Mouse (Mus musculus): ENCODE data around the gene Olfr463. TPM values are rescaled to one million over a fixed set of nuclear protein-coding genes. Genes with fewer than 3 reads are reported as not detected.
"Not testable (repeated sequence)": the region's sequence is repeated elsewhere in the genome, so short reads cannot be mapped to it uniquely, and the experiment has no call there.

Gene Olfr463
- polyA plus RNA-seq, 1 experiment from 2014 or later = not detected

- no peak overlapping the region for H3K27ac ChIP-seq (ENCODE audit: low read depth, low read length)
- H3K4me2 ChIP-seq (ENCODE audit: low read length) = no peak overlapping the region
- no peaks in the 10 kb centered on the region for H3K27me3 ChIP-seq (replicated peaks; ENCODE audit: control insufficient read depth, insufficient read depth, low read length)
- no peak overlapping the region for H3K4me3 ChIP-seq (ENCODE audit: low read depth, low read length)
- no peaks in the 10 kb centered on the region for H3K4me1 ChIP-seq (ENCODE audit: control insufficient read depth, insufficient read depth, low read length)
- H3K9me3 ChIP-seq (replicated peaks; ENCODE audit: control insufficient read depth, low read length) = no peaks in the 10 kb centered on the region
- H3K9ac ChIP-seq (ENCODE audit: low read length) = no peak overlapping the region
- no peaks in the 10 kb centered on the region for H3K36me3 ChIP-seq (ENCODE audit: control insufficient read depth, insufficient read depth, low read length)
- 81% methylated on average over 5 of the region's 5 CpGs for WGBS
- DNase-seq (ENCODE audit: low spot score) (no peak), ATAC-seq (no peak)
Measured at GRCm38 (mm10) chr11:87884856-87885255, 12.3 kb downstream of the Olfr463 start.

- 37% methylated on average over 5 of the region's 5 CpGs for WGBS
- DNase-seq (ENCODE audit: low spot score) (peak; percentile 34), ATAC-seq (no peak)
- H3K4me3 ChIP-seq (ENCODE audit: low read depth, low read length) = no peak overlapping the region
- H3K4me2 ChIP-seq (ENCODE audit: low read length) = no peak overlapping the region
- no peak overlapping the region for H3K9ac ChIP-seq (ENCODE audit: low read length)
- H3K9me3 ChIP-seq (replicated peaks; ENCODE audit: control insufficient read depth, low read length) = no peaks in the 10 kb centered on the region
- H3K27ac ChIP-seq (ENCODE audit: low read depth, low read length) = no peak overlapping the region
- H3K27me3 ChIP-seq (replicated peaks; ENCODE audit: control insufficient read depth, insufficient read depth, low read length) = no peaks in the 10 kb centered on the region
- no peaks in the 10 kb centered on the region for H3K36me3 ChIP-seq (ENCODE audit: control insufficient read depth, insufficient read depth, low read length)
- H3K4me1 ChIP-seq (ENCODE audit: control insufficient read depth, insufficient read depth, low read length) = no peaks in the 10 kb centered on the region
Measured at GRCm38 (mm10) chr11:87883493-87883892, 13.7 kb downstream of the Olfr463 start.

GRCm38 (mm10) chr11:87881714-87882113, 15.5 kb downstream of the Olfr463 start:
- DNase-seq (ENCODE audit: low spot score) (no peak), ATAC-seq (no peak)
- Histone ChIP-seq H3K9ac (ENCODE audit: low read length) (no peak overlapping the region), H3K9me3 (replicated peaks; ENCODE audit: control insufficient read depth, low read length) (no peaks in the 10 kb centered on the region), H3K27ac (ENCODE audit: low read depth, low read length) (no peak overlapping the region), H3K4me3 (ENCODE audit: low read depth, low read length) (no peak overlapping the region), H3K27me3 (replicated peaks; ENCODE audit: control insufficient read depth, insufficient read depth, low read length) (no peaks in the 10 kb centered on the region), H3K4me2 (ENCODE audit: low read length) (no peak overlapping the region), H3K4me1 (ENCODE audit: control insufficient read depth, insufficient read depth, low read length) (no peaks in the 10 kb centered on the region), H3K36me3 (ENCODE audit: control insufficient read depth, insufficient read depth, low read length) (no peaks in the 10 kb centered on the region)
- WGBS = 81% methylated on average over 4 of the region's 4 CpGs

DNA sequence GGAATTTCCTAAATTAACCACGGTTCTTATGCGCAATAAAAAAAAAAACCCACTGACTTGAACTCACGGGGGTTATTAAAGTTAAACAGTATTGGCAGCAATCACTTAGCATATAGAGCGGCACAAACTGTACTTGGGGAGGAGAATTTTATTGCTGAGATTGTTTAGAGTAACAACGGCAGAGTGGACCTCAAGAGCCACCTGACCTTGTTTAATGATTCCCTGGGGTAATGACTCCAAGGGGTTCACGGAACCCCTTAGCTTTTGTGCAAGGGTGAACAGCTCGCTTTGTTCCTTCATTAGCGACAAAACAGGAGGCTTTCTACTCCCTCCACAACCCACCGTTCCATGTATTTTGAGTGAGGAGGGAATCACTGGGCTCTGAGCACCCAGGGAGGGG, 17.4 kb downstream of the Olfr463 start:
- 55% methylated on average over 9 of the region's 9 CpGs for WGBS
- DNase-seq (ENCODE audit: low spot score) = no peak

DNA sequence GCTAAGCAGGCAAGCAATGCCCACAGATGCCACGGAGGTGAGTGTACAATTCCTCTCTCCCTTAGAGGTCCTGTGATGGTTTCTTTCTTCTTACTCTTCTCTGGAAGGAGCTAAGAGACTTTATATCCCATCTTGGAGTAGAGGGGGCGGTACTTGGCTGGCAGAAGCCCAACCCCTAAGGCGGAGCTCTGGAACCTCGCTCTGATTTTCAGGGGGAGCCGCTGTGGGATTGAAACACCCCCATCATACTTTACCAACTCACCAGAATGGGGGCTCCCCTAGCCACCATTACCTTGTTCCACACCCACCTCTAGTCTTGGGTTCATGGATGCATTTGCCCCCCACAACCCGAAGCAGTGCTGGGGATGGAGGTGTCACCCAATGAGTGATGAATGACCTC, 21.8 kb downstream of the Olfr463 start, which contains the start of gene Epx:
Epx (minus strand) TSS at position 101 of the 400 bp plus-strand sequence.
- Histone ChIP-seq H3K27me3 (replicated peaks; ENCODE audit: control insufficient read depth, insufficient read depth, low read length) (no peaks in the 10 kb centered on the region), H3K9ac (ENCODE audit: low read length) (no peak within 1 kb of the TSS), H3K4me1 (ENCODE audit: control insufficient read depth, insufficient read depth, low read length) (no peaks in the 10 kb centered on the region), H3K4me2 (ENCODE audit: low read length) (no peak within 1 kb of the TSS), H3K36me3 (ENCODE audit: control insufficient read depth, insufficient read depth, low read length) (no peaks in the 10 kb centered on the region), H3K27ac (ENCODE audit: low read depth, low read length) (no peak within 1 kb of the TSS), H3K4me3 (ENCODE audit: low read depth, low read length) (no peak within 1 kb of the TSS), H3K9me3 (replicated peaks; ENCODE audit: control insufficient read depth, low read length) (no peaks in the 10 kb centered on the region)
- WGBS = 75% methylated on average over 6 of the region's 6 CpGs
- ATAC-seq (no peak), DNase-seq (ENCODE audit: low spot score) (no peak)

More for the DNA sequence above, 17.4 kb downstream of the Olfr463 start:
- Histone ChIP-seq H3K27me3 (replicated peaks; ENCODE audit: control insufficient read depth, insufficient read depth, low read length) (no peaks in the 10 kb centered on the region), H3K4me3 (ENCODE audit: low read depth, low read length) (no peak overlapping the region), H3K9ac (ENCODE audit: low read length) (no peak overlapping the region), H3K27ac (ENCODE audit: low read depth, low read length) (no peak overlapping the region), H3K4me2 (ENCODE audit: low read length) (no peak overlapping the region), H3K36me3 (ENCODE audit: control insufficient read depth, insufficient read depth, low read length) (no peaks in the 10 kb centered on the region), H3K9me3 (replicated peaks; ENCODE audit: control insufficient read depth, low read length) (no peaks in the 10 kb centered on the region), H3K4me1 (ENCODE audit: control insufficient read depth, insufficient read depth, low read length) (no peaks in the 10 kb centered on the region)
- no peak for ATAC-seq

DNA sequence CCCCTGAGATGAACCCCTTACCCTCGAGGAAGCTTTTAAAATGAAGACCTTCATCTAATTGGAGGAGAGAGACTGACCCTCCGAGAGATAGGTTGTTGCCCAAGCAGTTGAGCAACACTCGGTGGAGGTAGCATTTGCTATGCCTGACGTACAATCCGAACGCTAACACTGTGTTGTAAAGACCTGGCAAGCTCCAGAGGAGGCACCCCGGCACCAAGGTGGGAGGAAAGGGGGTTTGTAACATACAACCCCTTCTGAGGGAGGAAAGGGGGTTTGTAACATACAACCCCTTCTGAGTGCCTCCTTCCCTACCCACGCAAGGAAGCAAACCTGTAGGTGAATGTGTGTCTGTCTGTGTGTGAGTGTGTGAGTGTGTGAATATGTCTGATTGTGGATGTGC, 25.4 kb downstream of the Olfr463 start:
- Histone ChIP-seq H3K27ac (ENCODE audit: low read depth, low read length) (no peak overlapping the region), H3K36me3 (ENCODE audit: control insufficient read depth, insufficient read depth, low read length) (no peaks in the 10 kb centered on the region), H3K4me3 (ENCODE audit: low read depth, low read length) (no peak overlapping the region), H3K9me3 (replicated peaks; ENCODE audit: control insufficient read depth, low read length) (no peaks in the 10 kb centered on the region), H3K27me3 (replicated peaks; ENCODE audit: control insufficient read depth, insufficient read depth, low read length) (no peaks in the 10 kb centered on the region), H3K4me2 (ENCODE audit: low read length) (no peak overlapping the region), H3K9ac (ENCODE audit: low read length) (no peak overlapping the region), H3K4me1 (ENCODE audit: control insufficient read depth, insufficient read depth, low read length) (no peaks in the 10 kb centered on the region)
- DNase-seq (ENCODE audit: low spot score) (peak; percentile 23), ATAC-seq (no peak)
- WGBS = 38% methylated on average over 8 of the region's 8 CpGs

DNA sequence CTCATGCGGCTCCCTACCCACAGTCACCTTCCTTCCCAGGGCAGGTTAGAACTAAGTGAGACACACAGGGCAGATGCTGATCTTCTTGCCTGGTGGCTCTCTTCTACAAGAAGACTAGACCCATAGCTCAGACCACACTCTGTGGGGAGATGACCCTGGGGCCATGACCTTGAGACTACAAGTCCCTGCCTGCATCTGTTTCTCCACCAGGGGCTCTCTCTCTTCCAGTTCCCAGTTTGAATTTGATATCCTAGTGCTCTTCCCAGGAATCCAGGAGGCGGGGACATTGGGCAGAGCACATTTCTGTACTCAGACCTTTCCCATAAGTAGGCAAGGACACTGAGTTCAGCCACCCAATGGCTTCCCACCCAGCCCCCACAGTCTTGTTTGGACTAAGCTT, 27.1 kb downstream of the Olfr463 start:
- H3K36me3 ChIP-seq (ENCODE audit: control insufficient read depth, insufficient read depth, low read length) = no peaks in the 10 kb centered on the region
- H3K9ac ChIP-seq (ENCODE audit: low read length) = no peak overlapping the region
- no peak overlapping the region for H3K4me3 ChIP-seq (ENCODE audit: low read depth, low read length)
- H3K4me2 ChIP-seq (ENCODE audit: low read length) = no peak overlapping the region
- no peaks in the 10 kb centered on the region for H3K4me1 ChIP-seq (ENCODE audit: control insufficient read depth, insufficient read depth, low read length)
- DNase-seq (ENCODE audit: low spot score) (no peak), ATAC-seq (no peak)
- no peak overlapping the region for H3K27ac ChIP-seq (ENCODE audit: low read depth, low read length)
- WGBS = 77% methylated on average over 2 of the region's 2 CpGs
- H3K9me3 ChIP-seq (replicated peaks; ENCODE audit: control insufficient read depth, low read length) = no peaks in the 10 kb centered on the region
- H3K27me3 ChIP-seq (replicated peaks; ENCODE audit: control insufficient read depth, insufficient read depth, low read length) = no peaks in the 10 kb centered on the region

DNA sequence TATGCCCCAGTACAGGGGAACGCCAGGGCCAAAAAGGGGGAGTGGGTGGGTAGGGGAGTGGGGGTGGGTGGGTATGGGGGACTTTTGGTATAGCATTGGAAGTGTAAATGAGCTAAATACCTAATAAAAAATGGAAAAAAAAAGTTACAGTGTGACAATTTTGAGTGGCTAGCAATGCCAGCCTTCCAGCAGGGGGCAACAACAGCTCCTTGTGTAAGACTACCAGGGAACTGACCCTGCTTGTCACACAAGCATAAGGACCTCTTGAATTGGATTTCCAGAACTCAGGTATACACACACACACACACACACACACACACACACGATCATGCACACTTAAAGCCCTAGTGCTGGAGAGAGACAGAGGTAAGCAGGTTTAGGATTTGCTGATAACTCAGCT, 30.3 kb downstream of the Olfr463 start:
- not testable (repeated sequence) for H3K9me3 ChIP-seq (replicated peaks; ENCODE audit: control insufficient read depth, low read length); H3K4me2 ChIP-seq (ENCODE audit: low read length); H3K27ac ChIP-seq (ENCODE audit: low read depth, low read length); ATAC-seq; H3K9ac ChIP-seq (ENCODE audit: low read length); DNase-seq (ENCODE audit: low spot score); H3K27me3 ChIP-seq (replicated peaks; ENCODE audit: control insufficient read depth, insufficient read depth, low read length); H3K4me3 ChIP-seq (ENCODE audit: low read depth, low read length); H3K4me1 ChIP-seq (ENCODE audit: control insufficient read depth, insufficient read depth, low read length); H3K36me3 ChIP-seq (ENCODE audit: control insufficient read depth, insufficient read depth, low read length)
- WGBS = 87% methylated on average over 1 of the region's 2 CpGs

DNA sequence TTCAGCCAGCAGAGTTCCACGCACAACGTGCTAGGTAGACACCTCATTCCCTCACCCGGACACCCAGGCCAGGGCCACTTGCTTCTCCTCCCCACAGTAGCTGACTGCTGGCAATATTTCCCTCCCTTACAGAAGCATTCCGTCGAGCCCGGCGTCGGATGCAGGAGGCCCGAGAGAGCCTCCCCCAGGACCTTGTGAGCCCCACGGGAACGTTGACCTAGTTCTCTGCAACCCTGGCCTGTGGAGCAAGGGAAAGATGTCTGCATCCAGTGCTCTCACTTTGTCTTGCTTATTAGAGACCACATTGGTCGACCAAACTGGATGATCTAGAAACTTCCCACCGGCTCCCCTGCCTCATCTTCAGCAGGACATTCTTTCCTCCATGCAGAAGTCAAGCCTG, 34.4 kb downstream of the Olfr463 start:
- Histone ChIP-seq H3K9ac (ENCODE audit: low read length) (no peak overlapping the region), H3K4me1 (ENCODE audit: control insufficient read depth, insufficient read depth, low read length) (no peaks in the 10 kb centered on the region)
- no peak for DNase-seq (ENCODE audit: low spot score)

More for the DNA sequence above, 34.4 kb downstream of the Olfr463 start:
- no peak overlapping the region for H3K4me2 ChIP-seq (ENCODE audit: low read length)
- no peaks in the 10 kb centered on the region for H3K27me3 ChIP-seq (replicated peaks; ENCODE audit: control insufficient read depth, insufficient read depth, low read length)
- no peak for ATAC-seq
- WGBS = 93% methylated on average over 13 of the region's 13 CpGs
- H3K27ac ChIP-seq (ENCODE audit: low read depth, low read length) = no peak overlapping the region
- peaks cover 26% of the 10 kb centered on the region for H3K36me3 ChIP-seq (ENCODE audit: control insufficient read depth, insufficient read depth, low read length)
- no peaks in the 10 kb centered on the region for H3K9me3 ChIP-seq (replicated peaks; ENCODE audit: control insufficient read depth, low read length)
- no peak overlapping the region for H3K4me3 ChIP-seq (ENCODE audit: low read depth, low read length)
